Mouse (Mus musculus): Measurements from ENCODE around the gene Cenps. TPM values are rescaled to one million over a fixed set of nuclear protein-coding genes. Genes with fewer than 3 reads are reported as not detected.
A peak's percentile ranks its signal among the peaks of the same experiment; 100 is the strongest.
"Not testable (repeated sequence)": the region's sequence is repeated elsewhere in the genome, so short reads cannot be mapped to it uniquely, and the experiment has no call there.

The Cenps gene
- polyA plus RNA-seq, 1 experiment from 2014 or later, result 31.0 TPM

GRCm38 (mm10) chr4:149131789-149132565, 5.5 kb downstream of the Cenps start:
- Histone ChIP-seq H3K27ac (no peak overlapping the region), H3K9ac (no peak overlapping the region), H3K4me3 (no peak overlapping the region), H3K36me3 (peaks cover 43% of the 10 kb centered on the region), H3K27me3 (no peaks in the 10 kb centered on the region), H3K4me1 (peaks cover 8% of the 10 kb centered on the region), H3K9me3 (no peaks in the 10 kb centered on the region), H3K4me2 (replicated peaks) (no peak overlapping the region)
- WGBS, result 80% methylated on average over 21 of the region's 21 CpGs
- ATAC-seq (ENCODE audit: low FRiP score, low read depth), result no peak

DNA sequence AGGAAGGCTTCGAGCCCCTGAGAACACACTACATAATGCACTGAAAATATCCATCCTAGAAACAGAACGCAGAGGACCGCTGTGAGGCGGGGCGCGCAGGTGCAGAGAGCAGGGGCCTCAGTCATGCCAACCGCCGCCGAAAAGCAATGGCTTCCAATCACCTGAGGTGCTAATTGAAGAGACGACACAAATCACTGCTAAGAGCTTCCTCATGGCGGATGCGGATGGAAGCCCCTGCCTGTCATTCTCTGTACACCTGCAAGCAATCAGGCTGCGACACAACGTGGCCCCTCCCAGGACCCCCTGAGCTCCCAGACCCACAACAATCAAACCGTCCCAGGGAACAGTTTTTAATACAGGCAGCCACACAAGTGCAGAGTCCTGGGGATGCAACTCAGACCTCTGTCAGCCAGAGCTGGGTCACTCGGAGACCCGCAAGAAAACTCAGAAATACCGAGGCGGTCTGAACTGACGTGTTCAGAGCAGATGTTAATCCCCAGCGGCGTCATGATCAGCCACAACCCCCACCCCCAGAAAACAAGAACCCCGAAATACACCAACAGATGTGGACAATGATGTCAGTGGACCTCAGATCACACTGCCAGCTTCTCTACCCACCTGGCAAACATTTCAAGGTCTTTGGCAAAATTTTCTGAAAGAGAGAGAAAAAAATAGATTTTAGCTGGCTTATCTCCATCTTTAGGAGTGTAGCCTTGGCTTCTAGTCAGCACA, 6.2 kb downstream of the Cenps start:
- peaks cover 46% of the 10 kb centered on the region for H3K36me3 ChIP-seq
- H3K4me3 ChIP-seq, result no peak overlapping the region
- WGBS, result 74% methylated on average over 23 of the region's 23 CpGs
- H3K4me1 ChIP-seq, result peaks cover under 1% of the 10 kb centered on the region; the same call in 1 of the 2 replicates
- no peak overlapping the region for H3K27ac ChIP-seq
- no peak for ATAC-seq (ENCODE audit: low FRiP score, low read depth)
- no peak overlapping the region for H3K4me2 ChIP-seq (replicated peaks)
- H3K9ac ChIP-seq, result no peak overlapping the region
- H3K27me3 ChIP-seq, result no peaks in the 10 kb centered on the region
- no peaks in the 10 kb centered on the region for H3K9me3 ChIP-seq

- Histone ChIP-seq H3K9me3 (no peaks in the 10 kb centered on the region), H3K9ac (no peak overlapping the region), H3K4me2 (replicated peaks) (no peak overlapping the region), H3K27me3 (no peaks in the 10 kb centered on the region), H3K4me1 (no peaks in the 10 kb centered on the region), H3K36me3 (peaks cover 46% of the 10 kb centered on the region), H3K27ac (no peak overlapping the region), H3K4me3 (no peak overlapping the region)
- 82% methylated on average over 18 of the region's 18 CpGs for WGBS
- ATAC-seq (ENCODE audit: low FRiP score, low read depth), result no peak
Measured at GRCm38 (mm10) chr4:149128467-149128866, 9.0 kb downstream of the Cenps start.

- Histone ChIP-seq H3K36me3 (peaks cover 43% of the 10 kb centered on the region), H3K4me3 (no peak within 1 kb of the TSS), H3K9ac (no peak within 1 kb of the TSS), H3K4me2 (replicated peaks) (no peak within 1 kb of the TSS), H3K27me3 (no peaks in the 10 kb centered on the region), H3K27ac (peak within 1 kb of the TSS; percentile 44; the same call in 1 of the 2 replicates), H3K4me1 (no peaks in the 10 kb centered on the region), H3K9me3 (no peaks in the 10 kb centered on the region)
- 76% methylated on average over 11 of the region's 11 CpGs for WGBS
- ATAC-seq (ENCODE audit: low FRiP score, low read depth), result no peak
Measured at GRCm38 (mm10) chr4:149126663-149127062, 10.8 kb downstream of the Cenps start, which contains the start of gene Cort. Cort (minus strand) TSS chr4:149126763.

DNA sequence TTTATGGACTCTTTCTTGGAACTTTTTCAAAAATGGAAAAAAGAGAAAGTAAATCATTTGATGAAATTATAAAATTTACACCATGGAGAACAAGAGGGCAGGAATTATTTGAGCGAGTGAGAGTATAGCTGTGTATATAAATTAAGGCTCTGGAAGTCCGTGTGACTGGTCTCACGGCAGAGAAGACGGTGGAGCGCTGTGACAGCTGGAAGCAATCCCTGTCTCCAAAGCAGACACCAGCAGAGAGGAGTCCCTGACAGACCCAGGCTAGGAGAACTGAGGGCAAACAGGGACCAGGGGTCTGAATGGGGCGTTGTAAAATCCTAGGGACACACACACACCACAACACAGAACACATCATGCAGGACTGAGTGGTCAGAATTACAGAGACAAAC, 11.3 kb downstream of the Cenps start:
- H3K4me2 ChIP-seq (replicated peaks), result no peak overlapping the region
- H3K9me3 ChIP-seq, result no peaks in the 10 kb centered on the region
- no peaks in the 10 kb centered on the region for H3K27me3 ChIP-seq
- ATAC-seq (ENCODE audit: low FRiP score, low read depth), result no peak
- no peaks in the 10 kb centered on the region for H3K4me1 ChIP-seq
- WGBS, result 54% methylated on average over 6 of the region's 6 CpGs
- H3K36me3 ChIP-seq, result peaks cover 39% of the 10 kb centered on the region
- H3K27ac ChIP-seq, result peak overlapping the region; percentile 44; the same call in 1 of the 2 replicates
- H3K9ac ChIP-seq, result no peak overlapping the region
- H3K4me3 ChIP-seq, result no peak overlapping the region

GRCm38 (mm10) chr4:149125341-149126114, 11.9 kb downstream of the Cenps start:
- H3K36me3 ChIP-seq, result peaks cover 33% of the 10 kb centered on the region
- H3K4me1 ChIP-seq, result no peaks in the 10 kb centered on the region
- H3K9ac ChIP-seq, result no peak overlapping the region
- no peak overlapping the region for H3K4me3 ChIP-seq
- ATAC-seq (ENCODE audit: low FRiP score, low read depth), result no peak
- no peak overlapping the region for H3K27ac ChIP-seq
- H3K27me3 ChIP-seq, result no peaks in the 10 kb centered on the region
- no peaks in the 10 kb centered on the region for H3K9me3 ChIP-seq
- 70% methylated on average over 11 of the region's 11 CpGs for WGBS
- H3K4me2 ChIP-seq (replicated peaks), result no peak overlapping the region

GRCm38 (mm10) chr4:149123432-149123831, 14.0 kb downstream of the Cenps start:
- Histone ChIP-seq H3K27ac (no peak overlapping the region), H3K4me3 (no peak overlapping the region), H3K36me3 (peaks cover 22% of the 10 kb centered on the region), H3K27me3 (no peaks in the 10 kb centered on the region), H3K4me2 (replicated peaks) (no peak overlapping the region), H3K9ac (no peak overlapping the region), H3K9me3 (no peaks in the 10 kb centered on the region), H3K4me1 (peaks cover 9% of the 10 kb centered on the region; the same call in 1 of the 2 replicates)
- ATAC-seq (ENCODE audit: low FRiP score, low read depth), result no peak
- 61% methylated on average over 5 of the region's 5 CpGs for WGBS

DNA sequence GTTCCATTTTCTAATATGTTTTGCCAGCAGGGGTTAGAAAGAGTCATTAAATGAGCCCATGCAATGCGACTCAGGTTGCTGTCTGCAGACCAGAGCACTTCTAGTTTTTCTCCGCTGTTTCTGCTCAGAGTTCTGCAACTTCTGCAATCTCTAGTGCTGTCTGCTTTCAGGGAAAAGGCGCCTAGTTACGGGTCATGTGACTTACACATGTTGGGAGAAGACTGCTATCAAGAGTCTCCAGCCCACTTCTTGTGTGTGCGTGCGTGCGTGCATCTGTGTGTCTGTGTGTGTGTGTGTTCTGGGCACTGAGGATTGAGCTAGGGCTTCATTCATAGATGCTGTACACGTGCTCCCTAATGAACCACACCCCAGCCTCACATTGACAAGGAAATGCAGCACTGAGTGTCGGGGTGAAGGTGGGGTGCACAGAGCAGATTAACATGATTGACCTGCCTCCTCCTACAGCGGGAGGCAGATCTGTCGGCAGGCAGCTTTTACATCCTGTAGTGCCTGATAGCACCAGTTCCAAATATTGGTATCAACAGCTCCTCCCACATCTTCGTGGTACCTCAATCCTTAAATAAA, 17.4 kb downstream of the Cenps start:
- WGBS, result 73% methylated on average over 12 of the region's 12 CpGs
- not testable (repeated sequence) for H3K27ac ChIP-seq, H3K4me1 ChIP-seq, H3K4me3 ChIP-seq, H3K9me3 ChIP-seq, H3K27me3 ChIP-seq, H3K9ac ChIP-seq
- peaks cover 14% of the 10 kb centered on the region; the same call in 1 of the 2 replicates for H3K36me3 ChIP-seq
- H3K4me2 ChIP-seq (replicated peaks), result 0 out of 2 replicates have a peak overlapping the region, but pooled peaks have one; percentile 1
- 0 out of 2 replicates have a peak, but pooled peaks have one; percentile 13 for ATAC-seq (ENCODE audit: low FRiP score, low read depth)

DNA sequence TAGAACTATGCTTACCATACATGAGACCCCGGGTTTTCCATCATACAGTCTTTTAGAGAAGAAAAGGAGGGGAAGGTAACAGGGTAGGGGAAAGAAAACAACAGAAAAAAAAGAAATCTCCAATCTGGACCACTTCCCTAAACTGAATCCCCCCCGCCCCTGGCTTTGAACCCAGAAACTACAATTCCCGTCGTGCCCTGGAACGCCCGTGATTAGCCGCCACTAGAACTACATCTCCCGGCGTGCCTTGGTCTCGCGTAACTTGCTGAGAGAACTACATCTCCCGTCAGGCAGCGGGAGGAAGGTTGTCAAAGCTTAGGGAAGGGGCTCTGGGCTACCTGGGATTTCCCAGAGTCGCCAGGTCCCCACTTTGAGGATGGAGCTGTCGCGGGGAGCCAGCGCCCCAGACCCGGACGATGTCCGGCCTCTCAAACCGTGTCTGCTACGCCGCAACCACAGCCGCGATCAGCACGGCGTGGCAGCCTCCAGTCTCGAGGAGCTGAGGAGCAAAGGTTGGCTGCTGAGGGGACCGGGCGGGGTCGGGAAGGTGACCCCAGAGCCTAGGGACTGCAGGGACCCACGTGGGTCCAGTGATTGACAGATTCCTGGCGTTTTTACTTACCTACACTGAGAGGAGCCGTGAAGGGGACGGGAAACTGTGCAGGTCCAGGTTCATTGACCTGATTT, 33.4 kb downstream of the Cenps start, which contains the start of gene Dffa:
TSS of gene Dffa (plus strand) at position 272 of the 687 bp plus-strand sequence.
- H3K4me1 ChIP-seq, result peaks cover 8% of the 10 kb centered on the region
- H3K9ac ChIP-seq, result peak within 1 kb of the TSS; percentile 86
- H3K4me2 ChIP-seq (replicated peaks), result peak within 1 kb of the TSS; percentile 92
- H3K4me3 ChIP-seq, result peak within 1 kb of the TSS; percentile 83
- peaks cover 26% of the 10 kb centered on the region for H3K36me3 ChIP-seq
- 2% methylated on average over 35 of the region's 35 CpGs for WGBS
- ATAC-seq (ENCODE audit: low FRiP score, low read depth), result peak; percentile 87
- no peaks in the 10 kb centered on the region for H3K27me3 ChIP-seq
- no peaks in the 10 kb centered on the region for H3K9me3 ChIP-seq
- no peak within 1 kb of the TSS for H3K27ac ChIP-seq

GRCm38 (mm10) chr4:149101456-149101855, 36.0 kb downstream of the Cenps start:
- no peak overlapping the region for H3K4me3 ChIP-seq
- H3K4me2 ChIP-seq (replicated peaks), result no peak overlapping the region
- H3K9ac ChIP-seq, result no peak overlapping the region
- H3K27ac ChIP-seq, result no peak overlapping the region
- peaks cover 24% of the 10 kb centered on the region for H3K4me1 ChIP-seq
- WGBS, result 88% methylated on average over 3 of the region's 3 CpGs
- H3K36me3 ChIP-seq, result peaks cover 3% of the 10 kb centered on the region; the same call in 1 of the 2 replicates
- no peak for ATAC-seq (ENCODE audit: low FRiP score, low read depth)
- no peaks in the 10 kb centered on the region for H3K9me3 ChIP-seq
- no peaks in the 10 kb centered on the region for H3K27me3 ChIP-seq

DNA sequence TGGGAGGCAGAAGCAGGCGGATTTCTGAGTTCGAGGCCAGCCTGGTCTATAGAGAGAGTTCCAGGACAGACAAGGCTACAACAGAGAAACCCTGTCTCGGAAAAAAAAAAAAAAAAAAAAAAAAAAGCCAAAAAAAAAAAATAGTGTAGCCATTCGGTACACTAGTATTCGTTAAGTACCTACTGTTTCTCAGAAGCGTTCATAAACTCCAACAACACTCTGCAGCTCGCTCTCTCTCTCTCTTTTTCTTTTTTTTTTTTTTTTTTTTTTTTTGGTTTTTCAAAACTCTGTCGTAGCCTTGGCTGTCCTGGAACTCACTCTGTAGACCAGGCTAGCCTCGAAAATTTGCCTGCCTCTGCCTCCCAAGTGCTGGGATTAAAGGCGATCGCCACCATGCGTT, 37.0 kb downstream of the Cenps start:
- H3K27me3 ChIP-seq; H3K27ac ChIP-seq; ATAC-seq (ENCODE audit: low FRiP score, low read depth); H3K4me2 ChIP-seq (replicated peaks); H3K9me3 ChIP-seq; H3K9ac ChIP-seq; H3K4me3 ChIP-seq; H3K36me3 ChIP-seq: not testable (repeated sequence)
- peaks cover 24% of the 10 kb centered on the region for H3K4me1 ChIP-seq
- WGBS, result 88% methylated on average over 12 of the region's 12 CpGs

Measured in limb, embryonic 13.5 days (tissue).